9 mouse cellular contexts compared by ENCODE assay signal in genomic region chr17:4040104-4040664, GRCm38 (mm10).
DNase-seq lines count a peak whose midpoint lies in the region; ATAC-seq and TF ChIP-seq lines count a peak whose summit lies in the region.
"Had no signal": no experiment of that assay in that cellular context is flagged by ENCODE, and none has a peak within 500 bp of the region (broad histone marks: within the 10 kb centered on the region; RNA-seq: fewer than 3 reads in every experiment).

No protein-coding gene starts in this region.

- WGBS in forebrain, embryonic 13.5 days = 14% methylated on average over 5 of the region's 5 CpGs
- WGBS in lung, embryonic 14.5 days = 33% methylated on average over 5 of the region's 5 CpGs

- no peaks in the 10 kb centered on the region for H3K27me3 ChIP-seq in forebrain, embryonic 13.5 days
- H3K27me3 ChIP-seq in lung, embryonic 14.5 days (ENCODE audit: insufficient read depth, low read length) = no peaks in the 10 kb centered on the region

- H3K4me3 ChIP-seq in layer of hippocampus, adult 2 months = no peak overlapping the region
- H3K4me3 ChIP-seq in forebrain, embryonic 13.5 days = no peak overlapping the region
- no peak overlapping the region for H3K4me3 ChIP-seq in lung, embryonic 14.5 days (ENCODE audit: low read depth, low read length)

- DNase-seq in layer of hippocampus, postnatal 36 days = peak; percentile 1 to 3
- no peak for DNase-seq in layer of hippocampus, adult 2 months (ENCODE audit: low spot score in 2 of 2)
- DNase-seq in heart, postnatal 10 days = peak; percentile 69 to 72
- peak; percentile 56 for DNase-seq in lung, embryonic 14.5 days
- DNase-seq in retina, postnatal 1 day = peak; percentile 41
- DNase-seq in cerebellum, adult 9-11 months = no peak

- ATAC-seq in forebrain, embryonic 13.5 days = peak; percentile 93
- ATAC-seq in lung, embryonic 14.5 days (ENCODE audit: insufficient read depth) = peak; percentile 65; the same call in 1 of the 2 replicates
- ATAC-seq in CD4-positive, CD25-positive, alpha-beta regulatory T cell, adult 4 months = no peak

- no peak overlapping the region for H3K9ac ChIP-seq in forebrain, embryonic 13.5 days
- H3K9ac ChIP-seq in lung, embryonic 14.5 days = no peak overlapping the region
- H3K9ac ChIP-seq: liver, embryonic 14.5 days had no signal

- no peak overlapping the region for H3K27ac ChIP-seq in layer of hippocampus, adult 2 months
- H3K27ac ChIP-seq in forebrain, embryonic 13.5 days = peak overlapping the region; percentile 51
- H3K27ac ChIP-seq in lung, embryonic 14.5 days (ENCODE audit: low read depth) = no peak overlapping the region
- H3K27ac ChIP-seq: liver, embryonic 14.5 days had no signal

- H3K36me3 ChIP-seq in forebrain, embryonic 13.5 days (ENCODE audit: poor library complexity, severe bottlenecking) = no peaks in the 10 kb centered on the region
- no peaks in the 10 kb centered on the region for H3K36me3 ChIP-seq in lung, embryonic 14.5 days (ENCODE audit: insufficient read depth)

- H3K9me3 ChIP-seq in forebrain, embryonic 13.5 days (replicated peaks) = no peaks in the 10 kb centered on the region
- no peaks in the 10 kb centered on the region for H3K9me3 ChIP-seq in lung, embryonic 14.5 days (ENCODE audit: low read depth, low read length)

- intact Hi-C loops in heart, postnatal 10 days (cut with DNase I) = no loop called here

- H3K4me2 ChIP-seq in forebrain, embryonic 13.5 days = no peak overlapping the region
- no peak overlapping the region for H3K4me2 ChIP-seq in lung, embryonic 14.5 days

- no peak for TF ChIP-seq CTCF in layer of hippocampus, adult 2 months (conservative IDR thresholded peaks at IDR 0.05)
- no peak for TF ChIP-seq CTCF in lung, embryonic 14.5 days (IDR thresholded peaks at IDR 0.05; ENCODE audit: low read depth)

- peaks cover 15% of the 10 kb centered on the region for H3K4me1 ChIP-seq in forebrain, embryonic 13.5 days
- H3K4me1 ChIP-seq in lung, embryonic 14.5 days (ENCODE audit: insufficient read depth) = no peaks in the 10 kb centered on the region

Comparison
In these comparisons a context has a peak if more than half of its experiments do, and no peak if none do; other contexts are left out.
1. DNase-seq: peak in layer of hippocampus, postnatal 36 days (2 of 2), heart, postnatal 10 days (2 of 2), lung, embryonic 14.5 days (single experiment) and retina, postnatal 1 day (single experiment); none in layer of hippocampus, adult 2 months (0 of 2) and cerebellum, adult 9-11 months (single experiment).